Mouse (Mus musculus): Measurements from ENCODE around the gene Hectd4.
"Not testable (repeated sequence)": the region's sequence is repeated elsewhere in the genome, so short reads cannot be mapped to it uniquely, and the experiment has no call there.

The Hectd4 gene

DNA sequence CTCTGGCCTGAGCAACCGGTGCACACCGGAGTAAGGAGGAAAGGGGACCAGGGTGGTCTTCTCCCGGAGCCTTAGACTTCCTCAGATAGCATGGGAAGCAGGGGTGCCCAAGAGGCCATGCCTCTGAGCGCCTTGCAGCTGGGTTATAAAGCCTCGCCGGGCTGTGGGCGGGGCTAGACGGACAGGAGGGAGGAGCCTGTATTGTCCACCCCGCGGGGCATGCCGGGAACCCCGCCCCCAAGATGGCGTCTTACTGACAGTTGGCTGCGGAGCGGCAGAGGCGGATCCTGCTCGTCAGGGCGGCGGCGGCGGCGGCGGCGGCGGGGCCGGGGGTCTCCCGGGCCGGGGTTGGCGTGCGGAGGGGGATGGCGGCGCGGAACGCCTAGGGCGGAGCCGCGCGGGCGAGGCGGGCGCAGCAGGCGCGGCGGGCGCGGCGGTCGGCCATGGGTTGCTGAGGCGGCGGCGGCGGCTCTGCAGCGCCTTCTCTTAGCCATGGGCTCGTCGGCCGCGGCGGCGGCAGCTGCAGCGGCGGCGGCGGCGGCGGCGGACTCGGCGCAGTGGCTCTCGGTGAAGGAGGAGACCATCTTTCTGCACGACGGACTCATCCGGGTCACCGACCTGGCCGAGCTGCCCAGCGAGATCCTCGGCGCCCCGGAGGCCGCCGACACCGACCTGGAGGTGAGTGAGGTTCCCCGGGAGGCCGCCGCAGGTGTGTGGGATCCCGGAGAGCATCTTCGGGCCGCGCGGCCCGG lies at the start of gene Hectd4:
Gene Hectd4 (plus strand): TSS at position 240 of the 752 bp plus-strand sequence.
- DNase-seq = peak; percentile 96

- peak; percentile 34 for DNase-seq
Observed at GRCm38 (mm10) chr5:121172835-121173234, 47.2 kb upstream of the Hectd4 start.

- DNase-seq = no peak
Observed at GRCm38 (mm10) chr5:121179077-121179857, 40.8 kb upstream of the Hectd4 start.

DNA sequence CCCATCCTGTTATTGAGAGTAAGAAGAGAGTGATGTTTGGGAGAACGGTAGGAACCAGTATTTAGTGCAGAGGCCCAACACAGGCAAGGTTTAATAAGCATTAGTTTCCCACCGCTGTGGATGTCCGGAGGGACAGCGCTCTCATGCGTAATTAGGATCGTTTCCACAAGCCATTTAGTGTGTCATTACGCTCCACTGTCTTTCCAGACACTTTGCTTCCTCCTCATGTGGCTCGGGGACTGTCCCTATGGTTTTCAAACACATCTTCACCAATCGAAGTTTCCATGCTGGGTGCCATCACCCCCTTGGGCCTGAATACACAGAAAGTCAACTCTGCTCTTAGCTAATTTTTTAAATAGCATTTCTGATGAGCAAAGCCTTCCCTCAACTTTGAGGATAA lies 36.8 kb upstream of the Hectd4 start:
- DNase-seq = peak; percentile 44

- DNase-seq = no peak
Observed at GRCm38 (mm10) chr5:121184375-121184774, 35.6 kb upstream of the Hectd4 start.

- DNase-seq = peak; percentile 38
Observed at GRCm38 (mm10) chr5:121184945-121185551, 35.0 kb upstream of the Hectd4 start.

DNA sequence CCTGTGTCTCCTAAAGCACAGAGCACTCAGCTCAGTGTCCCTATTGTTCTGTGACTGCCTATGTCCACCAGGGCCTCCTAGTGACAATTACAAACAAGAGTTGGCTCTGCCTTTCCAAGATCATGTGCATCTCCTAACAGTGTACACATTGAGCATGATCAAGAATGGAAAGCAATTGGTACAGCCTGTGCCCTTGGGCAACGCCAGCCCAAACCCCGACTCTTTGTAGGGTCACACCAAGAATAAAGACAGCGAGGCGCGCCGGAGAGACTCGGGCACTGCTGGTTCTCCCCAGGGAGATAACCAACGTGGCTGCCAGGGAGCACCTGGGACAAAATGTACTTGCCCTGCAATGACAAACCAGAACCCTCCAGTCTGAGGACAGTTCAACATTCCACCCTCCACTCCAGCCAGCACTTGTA lies 32.4 kb upstream of the Hectd4 start:
- DNase-seq = no peak

GRCm38 (mm10) chr5:121188265-121188664 lies 31.8 kb upstream of the Hectd4 start:
- DNase-seq = no peak

GRCm38 (mm10) chr5:121189182-121189581 lies 30.8 kb upstream of the Hectd4 start:
- DNase-seq = no peak

DNA sequence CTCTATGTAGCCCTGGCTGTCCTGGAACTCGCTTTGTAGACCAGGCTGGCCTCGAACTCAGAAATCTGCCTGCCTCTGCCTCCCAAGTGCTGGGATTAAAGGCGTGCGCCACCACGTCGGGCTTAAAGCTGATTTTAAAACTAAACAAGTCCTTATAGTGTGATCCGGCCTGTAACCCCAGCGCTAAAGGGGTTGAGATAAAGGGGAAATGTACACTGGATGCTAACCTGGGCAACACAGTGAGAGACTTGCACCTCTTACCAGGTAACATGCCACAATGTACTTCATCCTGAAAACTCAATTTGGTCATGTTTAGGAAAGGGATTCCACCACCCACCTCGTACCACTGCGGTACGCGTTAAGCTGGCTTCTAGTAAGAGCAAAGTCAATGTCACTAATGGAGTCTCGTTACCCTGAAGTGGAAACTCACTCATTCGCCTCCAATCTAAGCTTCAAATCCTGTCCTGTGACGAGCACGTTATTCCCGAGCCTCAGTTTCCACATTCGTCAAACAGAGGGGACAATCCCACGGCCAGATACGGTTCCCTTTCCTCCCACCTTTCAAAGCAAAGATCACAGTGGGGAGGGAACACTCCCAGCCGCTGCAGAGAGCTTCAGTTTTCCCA lies 29.7 kb upstream of the Hectd4 start:
- DNase-seq = no peak

DNA sequence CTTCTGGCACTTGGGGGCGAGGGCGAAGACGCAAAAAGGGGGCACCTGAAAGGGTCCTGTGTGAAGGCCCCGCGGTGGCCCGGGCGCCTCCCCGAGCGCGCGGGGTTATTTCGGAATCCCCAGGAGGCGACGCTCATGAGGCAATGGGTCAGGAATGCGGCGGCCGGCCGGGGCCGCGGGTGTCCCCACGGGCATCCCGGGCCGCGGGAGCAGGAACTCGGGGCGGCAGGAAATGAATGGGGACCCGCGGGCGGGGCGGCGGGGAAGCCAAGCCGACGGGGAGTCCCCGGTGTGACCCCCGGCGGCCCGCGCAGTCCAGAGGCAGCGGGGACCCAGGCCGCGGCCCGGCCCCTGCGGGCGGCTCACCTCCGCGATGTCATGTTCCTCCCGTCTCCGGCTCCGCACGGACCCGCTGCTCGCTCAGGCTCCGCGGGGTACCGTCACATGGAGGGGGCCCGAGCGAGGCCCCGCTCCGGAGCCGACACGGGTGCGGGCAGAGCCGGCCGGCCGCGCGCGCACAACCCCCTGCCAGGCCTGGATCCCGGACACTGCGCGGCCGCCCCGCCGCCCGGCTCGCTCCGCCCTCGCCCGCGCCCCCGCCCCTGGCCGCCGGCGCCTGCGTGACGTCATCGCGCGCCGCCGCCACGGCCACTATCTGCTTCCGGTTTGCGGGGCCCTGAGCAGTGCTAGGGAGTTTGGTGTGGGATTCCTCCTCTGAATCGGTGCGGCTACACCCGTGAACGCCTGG lies 29.0 kb upstream of the Hectd4 start, which contains the start of gene Ptpn11:
Gene Ptpn11 (minus strand): TSS at position 562 of the 748 bp plus-strand sequence.
- peak; percentile 91 for DNase-seq

DNA sequence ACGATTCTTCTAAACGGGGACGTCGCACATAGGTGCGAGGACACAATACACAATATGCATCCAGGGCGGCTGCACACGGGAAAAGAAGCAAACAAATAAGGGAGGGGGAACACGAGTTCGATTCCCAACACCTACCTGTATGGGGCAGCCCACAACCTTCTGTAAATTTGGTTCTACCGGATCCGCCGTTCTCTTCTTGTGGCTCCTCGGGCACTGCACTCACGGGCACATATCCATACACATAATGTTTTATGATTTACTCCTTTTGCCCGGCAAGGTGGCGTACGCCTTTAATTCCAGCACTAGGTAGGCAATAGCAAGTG lies 28.5 kb upstream of the Hectd4 start:
- no peak for DNase-seq

GRCm38 (mm10) chr5:121194173-121194572 lies 25.8 kb upstream of the Hectd4 start:
- DNase-seq = no peak

- no peak for DNase-seq
Observed at GRCm38 (mm10) chr5:121196764-121197163, 23.3 kb upstream of the Hectd4 start.

DNA sequence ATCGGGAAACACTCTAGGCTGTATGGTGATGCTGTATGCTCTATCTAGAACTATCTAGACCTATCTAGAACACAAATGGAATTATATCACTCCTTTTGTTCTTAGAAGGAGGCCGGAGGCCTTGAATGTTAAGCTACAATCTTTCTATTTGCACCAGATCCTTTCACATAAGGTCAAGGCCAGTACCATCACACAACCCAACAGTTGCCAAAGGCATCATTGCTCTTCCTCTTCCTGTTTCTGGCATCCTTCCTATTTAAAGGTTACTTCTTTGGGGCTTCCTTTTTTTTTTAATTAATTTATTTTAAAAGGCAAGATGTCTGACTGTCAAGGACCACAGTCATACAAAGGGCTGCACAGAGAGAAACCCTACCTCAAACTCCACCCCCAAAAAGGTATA lies 22.7 kb upstream of the Hectd4 start:
- no peak for DNase-seq

DNA sequence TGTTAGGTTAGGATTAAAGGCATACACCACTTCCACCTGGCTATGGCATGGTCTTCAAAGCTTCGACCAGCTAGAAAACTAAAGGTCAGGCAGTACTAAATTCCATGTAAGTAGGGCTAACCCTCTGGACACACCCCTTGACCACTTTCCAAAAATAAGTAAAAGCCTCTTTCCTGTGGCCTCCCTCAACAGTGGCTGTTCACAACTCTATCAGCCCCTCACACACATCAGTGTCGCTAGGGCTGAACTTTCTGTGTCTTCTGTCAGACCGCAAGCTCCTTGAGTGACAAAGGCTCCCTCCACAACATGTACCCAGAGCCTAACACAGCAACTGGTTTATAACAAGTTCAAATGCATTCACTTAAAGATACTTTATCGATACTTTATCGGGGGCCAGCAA lies 21.6 kb upstream of the Hectd4 start:
- no peak for DNase-seq

- peak; percentile 65 for DNase-seq
Observed at GRCm38 (mm10) chr5:121201739-121202138, 18.3 kb upstream of the Hectd4 start.

- DNase-seq = no peak
Observed at GRCm38 (mm10) chr5:121202467-121202866, 17.6 kb upstream of the Hectd4 start.

GRCm38 (mm10) chr5:121204132-121205089 lies 15.6 kb upstream of the Hectd4 start, which contains the start of gene Rpl6:
Gene Rpl6 (plus strand): TSS chr5:121204481.
- peak; percentile 94 for DNase-seq

DNA sequence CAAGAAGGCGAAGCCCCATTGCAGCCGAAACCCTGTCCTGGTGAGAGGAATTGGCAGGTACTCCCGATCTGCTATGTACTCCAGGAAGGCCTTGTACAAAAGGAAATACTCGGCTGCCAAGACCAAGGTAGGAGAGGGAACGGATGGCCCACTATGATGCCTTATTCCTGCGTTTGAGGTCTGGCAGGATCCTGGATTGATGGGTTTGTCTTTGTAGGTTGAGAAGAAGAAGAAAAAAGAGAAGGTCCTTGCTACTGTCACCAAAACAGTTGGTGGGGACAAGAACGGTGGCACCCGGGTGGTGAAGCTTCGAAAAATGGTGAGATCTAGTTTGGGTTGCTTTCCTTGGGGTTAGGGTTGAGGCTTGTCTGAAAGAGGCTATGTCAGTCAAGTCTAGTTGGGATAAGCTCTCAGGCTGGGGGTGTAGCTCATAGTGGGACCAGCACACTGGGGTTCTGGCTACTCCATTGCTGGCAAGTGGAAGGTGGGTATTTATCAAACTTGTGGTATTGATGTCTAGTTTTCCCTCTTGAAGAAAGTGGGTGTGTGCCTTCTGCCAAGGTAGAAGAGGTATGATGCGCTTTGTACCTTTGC lies 14.4 kb upstream of the Hectd4 start:
- not testable (repeated sequence) for DNase-seq

DNA sequence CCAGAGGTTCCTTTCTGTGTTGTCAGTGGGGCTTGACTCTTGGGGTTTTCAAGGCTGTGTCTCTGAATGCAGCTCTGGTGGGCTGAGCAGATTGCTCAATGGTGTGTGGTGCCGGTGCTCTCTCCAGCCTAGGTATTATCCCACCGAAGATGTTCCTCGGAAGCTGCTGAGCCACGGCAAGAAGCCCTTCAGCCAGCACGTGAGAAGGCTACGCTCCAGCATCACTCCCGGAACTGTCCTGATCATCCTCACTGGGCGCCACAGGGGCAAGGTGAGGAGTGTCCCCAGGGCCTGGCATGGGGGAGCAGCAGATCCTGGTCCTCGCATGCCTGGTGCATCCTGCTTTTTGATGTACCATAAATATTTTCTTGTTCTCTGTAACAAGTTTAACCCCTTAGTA lies 13.5 kb upstream of the Hectd4 start:
- DNase-seq = no peak

All from retina, postnatal 1 day (tissue).